Mouse (Mus musculus) adrenal gland, postnatal 10 days (tissue): ENCODE results near the gene Mcoln2. TPM values are rescaled to one million over a fixed set of nuclear protein-coding genes. Genes with fewer than 3 reads are reported as not detected.

Source experiments
- DNase-seq: peaks from one replicate; pipeline ENCODE4 v3.0.0; 2021; ENCODE audit warnings: mixed read lengths
- total RNA-seq, 2 experiments: library from RNA; stranded (reverse); gene quantifications; 2 replicates each; pipeline ENCODE4 v1.2.3; 2021

Mcoln2 gene
- total RNA-seq, 2 experiments from 2014 or later = 1.7 to 1.9 TPM

- no peak for DNase-seq
Measured at GRCm38 (mm10) chr3:146227427-146227826, 77.8 kb downstream of the Mcoln2 start.

GRCm38 (mm10) chr3:146228559-146229310, 79.1 kb downstream of the Mcoln2 start:
- DNase-seq = no peak

- DNase-seq = no peak
Measured at GRCm38 (mm10) chr3:146232708-146233107, 83.1 kb downstream of the Mcoln2 start.

GRCm38 (mm10) chr3:146233741-146234140, 84.1 kb downstream of the Mcoln2 start:
- DNase-seq = no peak

GRCm38 (mm10) chr3:146234530-146234929, 84.9 kb downstream of the Mcoln2 start:
- DNase-seq = no peak

- DNase-seq = no peak
Measured at GRCm38 (mm10) chr3:146236280-146236679, 86.6 kb downstream of the Mcoln2 start.

GRCm38 (mm10) chr3:146237676-146238075, 88.0 kb downstream of the Mcoln2 start:
- DNase-seq = no peak

- no peak for DNase-seq
Measured at GRCm38 (mm10) chr3:146244630-146245029, 95.0 kb downstream of the Mcoln2 start.

Other genes with a start within 250 kb of the Mcoln2 start
- gene Bcl10, start 227.0 kb upstream of the Mcoln2 start, total RNA-seq = 10 to 100 TPM; 24.3 to 25.5 TPM
- gene 2410004B18Rik, start 211.8 kb upstream of the Mcoln2 start, total RNA-seq = 10 to 100 TPM; 21.4 to 22.3 TPM
- 1 to 10 TPM; 6.3 to 7.9 TPM for gene Syde2, start 162.0 kb upstream of the Mcoln2 start, total RNA-seq
- gene Wdr63, start 41.7 kb upstream of the Mcoln2 start, total RNA-seq = under 1 TPM; 0.15 to 0.39 TPM
- under 1 TPM; 0.55 to 0.90 TPM for gene Mcoln3, start 32.4 kb upstream of the Mcoln2 start, total RNA-seq
- gene Lpar3, start 71.1 kb downstream of the Mcoln2 start, total RNA-seq = under 1 TPM; 0.15 to 0.69 TPM